Mouse (Mus musculus) midbrain, embryonic 11.5 days (tissue): Measurements from ENCODE around the gene Antxrl. TPM values are rescaled to one million over a fixed set of nuclear protein-coding genes. Genes with fewer than 3 reads are reported as not detected.

Experiments used
- ATAC-seq: fragments of 200-750 bp; cut with Nextera tagmentation; 2 replicates; pipeline ENCODE4 v1.8.0; 2017; ENCODE audit warnings: moderate TSS enrichment, moderate library complexity; ENCODE audit not compliant: low FRiP score
- DNase-seq: peaks from one replicate; pipeline ENCODE4 v3.0.0; 2015; ENCODE audit warnings: low spot score; ENCODE audit errors: missing footprints
- H3K27ac ChIP-seq: fragments of 300-500 bp; sonication (generic); 2 replicates; pipeline ENCODE4 v1.5.1; 2014; ENCODE audit warnings: low read depth, low read length
- H3K27me3 ChIP-seq: fragments of 300-500 bp; sonication (generic); 2 replicates; pipeline ENCODE4 v1.6.1; 2014; ENCODE audit warnings: mild to moderate bottlenecking, low read length, moderate library complexity, mixed read lengths; ENCODE audit not compliant: control insufficient read depth, insufficient read depth
- H3K36me3 ChIP-seq: fragments of 300-500 bp; sonication (generic); 2 replicates; pipeline ENCODE4 v1.6.1; 2014; ENCODE audit warnings: mild to moderate bottlenecking, low read length, moderate library complexity, mixed read lengths; ENCODE audit not compliant: control insufficient read depth, insufficient read depth
- H3K4me1 ChIP-seq: fragments of 300-500 bp; sonication (generic); 2 replicates; pipeline ENCODE4 v1.6.1; 2014; ENCODE audit warnings: low read length; ENCODE audit not compliant: control insufficient read depth, insufficient read depth
- H3K4me2 ChIP-seq: fragments of 300-500 bp; sonication (generic); 2 replicates; pipeline ENCODE4 v1.6.1; 2014; ENCODE audit warnings: mild to moderate bottlenecking, moderate library complexity
- H3K4me3 ChIP-seq: fragments of 300-500 bp; sonication (generic); 2 replicates; pipeline ENCODE4 v1.5.1; 2014; ENCODE audit warnings: low read depth, low read length
- H3K9ac ChIP-seq: fragments of 300-500 bp; sonication (generic); 2 replicates; pipeline ENCODE4 v1.6.1; 2014; ENCODE audit warnings: low read length
- H3K9me3 ChIP-seq: fragments of 300-500 bp; sonication (generic); 2 replicates; pipeline ENCODE4 v1.6.1; 2016; ENCODE audit warnings: low read length; ENCODE audit not compliant: control insufficient read depth
- WGBS: fragments of 180-500 bp; shearing (Covaris S2); extraction: QIAGEN DNeasy Blood & Tissue Kit; methylation state at CpG from one replicate; pipeline ENCODE4 v1.1.7; 2014; 5-methylcytosine and 5-hydroxymethylcytosine counted together
- polyA plus RNA-seq: library from polyadenylated mRNA; unstranded; fragments of >200 nt; fragmentation: Nextera tagmentation; extraction: Ambion mirVana; gene quantifications from 2 replicates; pipeline ENCODE4 v1.2.1, GENCODE M21; 2014

Gene Antxrl
- not detected in 2 replicates for polyA plus RNA-seq

DNA sequence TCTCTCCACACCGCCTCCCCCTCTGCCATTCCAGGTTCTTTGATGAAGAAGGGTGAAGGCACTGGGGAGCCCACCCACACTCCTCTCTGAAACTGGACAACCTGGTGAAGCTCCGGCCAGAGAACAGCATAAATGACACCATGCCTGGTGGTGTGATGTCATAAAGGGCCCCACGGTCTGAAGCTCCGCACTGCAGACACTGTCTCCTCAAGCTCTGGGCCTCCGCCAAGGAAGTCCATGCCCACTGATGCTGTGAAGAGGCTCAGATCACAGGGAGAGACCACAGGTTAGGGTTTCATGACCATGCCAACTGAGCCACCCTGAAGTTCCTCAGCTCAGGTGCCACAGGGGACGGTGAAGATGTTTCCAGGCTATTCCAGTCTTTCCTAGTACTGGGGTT lies at the start of gene Antxrl:
Gene Antxrl, plus strand, starts transcription at position 192 of the 400 bp plus-strand sequence.
- no peaks in the 10 kb centered on the region for H3K9me3 ChIP-seq
- no peak within 1 kb of the TSS for H3K27ac ChIP-seq
- 93% methylated on average over 6 of the region's 6 CpGs for WGBS
- no peaks in the 10 kb centered on the region for H3K36me3 ChIP-seq
- no peak for DNase-seq
- H3K4me3 ChIP-seq: no peak within 1 kb of the TSS
- no peak within 1 kb of the TSS for H3K9ac ChIP-seq
- ATAC-seq: no peak
- no peak within 1 kb of the TSS for H3K4me2 ChIP-seq
- no peaks in the 10 kb centered on the region for H3K4me1 ChIP-seq
- H3K27me3 ChIP-seq: no peaks in the 10 kb centered on the region

DNA sequence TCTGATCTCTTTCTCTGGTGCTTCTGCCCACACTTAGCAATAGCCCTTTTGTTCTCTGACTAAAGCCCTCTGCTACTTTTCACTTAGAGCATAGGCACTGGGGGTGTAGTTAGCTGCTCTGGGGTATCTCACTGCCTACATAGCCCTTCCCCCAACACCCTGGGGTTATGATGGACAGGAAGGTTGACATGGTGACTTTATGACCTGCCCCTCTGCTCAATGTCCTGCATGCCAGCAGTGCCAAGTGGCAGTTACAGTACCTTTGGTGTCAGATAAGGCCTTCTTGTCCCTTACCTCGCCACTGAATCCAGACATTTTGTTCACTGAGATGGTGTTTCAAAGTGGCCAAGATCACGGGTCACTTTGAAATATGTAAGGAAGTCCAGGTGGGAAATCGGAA lies 37.4 kb upstream of the Antxrl start, which contains the start of gene Gm30083:
Gene Gm30083, minus strand, starts transcription at position 120 of the 400 bp plus-strand sequence.
- DNase-seq: no peak
- Histone ChIP-seq H3K4me3 (no peak within 1 kb of the TSS), H3K4me2 (no peak within 1 kb of the TSS), H3K27ac (no peak within 1 kb of the TSS), H3K9ac (no peak within 1 kb of the TSS), H3K27me3 (no peaks in the 10 kb centered on the region), H3K4me1 (no peaks in the 10 kb centered on the region), H3K9me3 (no peaks in the 10 kb centered on the region), H3K36me3 (no peaks in the 10 kb centered on the region)
- 83% methylated on average over 3 of the region's 3 CpGs for WGBS
- no peak for ATAC-seq

DNA sequence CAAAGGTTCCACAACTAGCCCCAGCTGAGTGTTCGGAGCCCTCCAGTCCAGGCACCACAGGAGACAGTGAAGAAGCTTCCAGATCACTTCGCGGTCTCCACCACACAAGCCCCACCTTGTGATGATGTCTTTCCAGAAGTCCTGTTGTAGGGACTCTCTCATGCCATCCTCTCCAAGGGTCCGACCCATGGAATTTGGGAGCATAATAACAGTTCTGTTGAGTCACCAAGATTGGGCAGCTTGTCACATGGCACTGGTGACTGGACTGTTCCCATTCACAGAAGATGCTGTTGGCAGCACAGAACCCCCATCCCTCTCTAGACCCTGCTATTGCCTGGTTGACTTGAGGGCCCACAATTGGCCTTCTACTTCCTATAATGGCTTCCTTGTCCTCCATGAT lies 36.1 kb upstream of the Antxrl start, which contains the start of gene Gm5460:
Gene Gm5460, plus strand, starts transcription at position 378 of the 400 bp plus-strand sequence.
- DNase-seq: no peak
- H3K9ac ChIP-seq: no peak within 1 kb of the TSS
- H3K27me3 ChIP-seq: no peaks in the 10 kb centered on the region
- H3K4me1 ChIP-seq: no peaks in the 10 kb centered on the region
- no peak within 1 kb of the TSS for H3K4me2 ChIP-seq
- H3K9me3 ChIP-seq: no peaks in the 10 kb centered on the region
- no peak for ATAC-seq
- H3K27ac ChIP-seq: no peak within 1 kb of the TSS
- WGBS: 99% methylated on average over 4 of the region's 4 CpGs
- H3K36me3 ChIP-seq: no peaks in the 10 kb centered on the region
- no peak within 1 kb of the TSS for H3K4me3 ChIP-seq

DNA sequence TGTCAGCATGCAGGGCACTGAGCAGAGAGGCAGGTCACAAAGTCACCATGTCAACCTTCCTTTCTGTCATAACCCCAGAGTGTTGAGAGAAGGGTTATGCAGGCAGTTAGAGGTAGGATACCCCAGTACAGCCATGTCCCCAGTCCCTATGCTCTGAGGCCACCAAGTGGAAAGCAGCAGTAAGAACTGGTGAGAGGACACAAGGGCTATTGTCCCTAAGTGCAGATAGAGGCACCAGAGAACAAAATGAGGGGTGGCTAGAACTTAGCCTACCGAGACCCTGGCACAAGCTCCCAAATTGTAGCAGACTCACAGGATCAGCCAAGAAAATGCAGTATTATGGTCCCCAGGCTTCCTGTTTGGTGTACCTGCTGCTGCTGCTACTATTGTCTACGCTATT lies 35.6 kb upstream of the Antxrl start:
- no peaks in the 10 kb centered on the region for H3K4me1 ChIP-seq
- 79% methylated on average over 2 of the region's 2 CpGs for WGBS
- no peak for ATAC-seq
- no peak for DNase-seq
- H3K4me3 ChIP-seq: no peak overlapping the region
- H3K9me3 ChIP-seq: no peaks in the 10 kb centered on the region
- H3K9ac ChIP-seq: no peak overlapping the region
- no peak overlapping the region for H3K27ac ChIP-seq
- no peak overlapping the region for H3K4me2 ChIP-seq
- no peaks in the 10 kb centered on the region for H3K27me3 ChIP-seq
- H3K36me3 ChIP-seq: no peaks in the 10 kb centered on the region

DNA sequence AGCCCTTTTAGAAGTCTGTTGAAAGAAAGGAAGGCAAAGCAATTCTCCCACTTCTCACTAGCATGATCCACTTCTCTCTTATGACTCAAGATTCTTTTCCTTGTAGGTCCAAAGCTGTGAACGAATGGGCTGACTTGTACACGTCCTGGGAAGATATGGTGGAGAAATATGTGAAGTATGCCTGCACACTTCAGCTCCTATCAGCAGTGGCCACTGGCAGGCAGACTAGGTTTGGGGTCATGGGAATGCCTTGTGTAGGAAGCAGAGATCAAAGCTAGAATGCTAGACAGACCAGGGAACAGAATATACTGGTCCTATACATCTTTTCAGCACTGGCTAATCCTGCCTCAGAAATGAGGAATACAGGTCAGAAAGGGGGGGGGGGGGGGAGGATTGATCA lies 25.8 kb upstream of the Antxrl start:
- Histone ChIP-seq H3K27ac (no peak overlapping the region), H3K4me3 (no peak overlapping the region), H3K4me2 (no peak overlapping the region), H3K36me3 (no peaks in the 10 kb centered on the region), H3K4me1 (no peaks in the 10 kb centered on the region), H3K9ac (no peak overlapping the region), H3K9me3 (no peaks in the 10 kb centered on the region; the same call in 1 of the 2 replicates), H3K27me3 (no peaks in the 10 kb centered on the region)
- 86% methylated on average over 2 of the region's 2 CpGs for WGBS
- ATAC-seq (no peak), DNase-seq (no peak)

DNA sequence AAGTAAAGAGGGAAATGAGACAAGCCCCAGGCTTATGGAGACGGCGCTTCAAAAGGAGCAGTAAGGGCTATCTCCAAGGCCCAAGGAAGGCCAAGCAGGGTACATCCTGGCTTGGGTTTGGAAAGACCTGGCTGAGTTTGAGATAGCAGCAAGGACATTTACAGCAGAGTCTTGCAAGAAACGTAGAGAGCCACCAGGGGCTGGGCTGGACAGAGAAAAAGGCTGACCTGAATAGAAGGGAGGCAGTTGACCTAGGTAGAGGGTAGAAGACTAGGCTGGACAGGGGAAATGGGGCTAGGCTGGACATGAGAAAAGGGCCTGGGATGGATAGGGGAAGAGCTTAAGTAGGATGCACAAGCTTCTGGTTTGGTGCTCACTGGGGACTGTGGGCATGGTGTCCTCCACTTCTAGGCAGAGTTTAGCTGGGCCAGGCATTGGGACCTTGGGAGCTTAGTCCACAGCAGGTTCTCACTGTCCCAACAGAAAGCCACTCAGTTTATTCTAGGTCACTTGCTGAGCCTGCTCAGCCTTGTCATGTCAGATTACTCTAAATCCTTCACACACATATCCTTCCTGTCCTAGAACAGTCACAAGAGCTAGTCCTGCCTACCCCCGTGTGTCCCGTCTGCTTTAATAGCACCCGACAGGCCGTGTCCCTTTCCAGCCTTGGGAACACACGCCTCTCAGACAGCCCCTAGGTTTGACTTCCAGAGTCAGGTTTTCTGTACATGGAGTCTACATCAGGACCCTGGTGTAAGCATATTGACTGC lies 18.5 kb upstream of the Antxrl start:
- Histone ChIP-seq H3K4me3 (no peak overlapping the region), H3K4me2 (no peak overlapping the region), H3K4me1 (no peaks in the 10 kb centered on the region), H3K36me3 (no peaks in the 10 kb centered on the region), H3K9me3 (no peaks in the 10 kb centered on the region), H3K27me3 (no peaks in the 10 kb centered on the region), H3K9ac (no peak overlapping the region), H3K27ac (no peak overlapping the region)
- WGBS: 89% methylated on average over 8 of the region's 8 CpGs
- no peak for DNase-seq
- no peak for ATAC-seq

DNA sequence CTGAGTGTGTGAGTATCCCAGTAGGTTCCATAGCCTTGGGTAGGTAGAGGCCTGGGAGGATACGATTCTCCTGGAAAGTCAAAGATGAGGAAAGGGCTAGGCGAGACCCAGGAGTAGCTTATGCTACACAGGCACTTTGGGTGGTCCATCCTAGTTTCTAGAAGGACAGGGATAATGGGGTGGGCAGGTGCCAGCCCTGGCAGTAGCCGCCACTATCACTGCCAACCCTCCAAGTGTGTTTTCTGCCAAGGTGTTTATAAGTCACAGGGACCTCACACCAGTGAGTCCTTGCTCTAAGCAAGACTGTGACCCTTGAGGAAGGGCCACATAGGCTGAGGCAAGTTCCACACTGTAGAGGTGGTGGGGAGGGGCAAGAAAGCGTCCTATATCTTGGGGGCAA lies 11.3 kb upstream of the Antxrl start:
- Histone ChIP-seq H3K4me1 (no peaks in the 10 kb centered on the region), H3K36me3 (no peaks in the 10 kb centered on the region), H3K4me2 (no peak overlapping the region), H3K4me3 (no peak overlapping the region), H3K27ac (no peak overlapping the region), H3K9me3 (no peaks in the 10 kb centered on the region), H3K27me3 (no peaks in the 10 kb centered on the region), H3K9ac (no peak overlapping the region)
- DNase-seq (no peak), ATAC-seq (no peak)
- 81% methylated on average over 4 of the region's 4 CpGs for WGBS

DNA sequence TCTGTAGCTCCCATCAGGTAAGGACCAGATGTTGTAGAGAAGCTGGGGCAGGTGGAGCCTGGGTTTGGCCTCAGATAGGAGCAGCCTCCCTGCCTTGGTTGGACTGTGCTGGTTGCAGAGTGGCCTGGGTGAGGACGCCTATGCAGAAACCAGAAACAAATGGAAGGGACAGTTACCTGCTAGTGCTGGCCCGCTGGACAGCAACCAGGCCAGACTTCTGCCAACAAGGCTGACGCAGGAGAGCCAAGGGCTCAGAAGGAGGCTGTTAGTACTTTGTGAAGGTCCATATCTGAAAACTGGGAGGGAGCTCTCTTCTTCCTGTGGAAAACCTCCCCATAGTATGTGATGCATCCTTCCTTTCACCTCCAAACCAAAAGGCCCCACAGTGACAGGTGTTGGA lies 9.2 kb upstream of the Antxrl start:
- no peak for ATAC-seq
- WGBS: 63% methylated on average over 3 of the region's 3 CpGs

DNA sequence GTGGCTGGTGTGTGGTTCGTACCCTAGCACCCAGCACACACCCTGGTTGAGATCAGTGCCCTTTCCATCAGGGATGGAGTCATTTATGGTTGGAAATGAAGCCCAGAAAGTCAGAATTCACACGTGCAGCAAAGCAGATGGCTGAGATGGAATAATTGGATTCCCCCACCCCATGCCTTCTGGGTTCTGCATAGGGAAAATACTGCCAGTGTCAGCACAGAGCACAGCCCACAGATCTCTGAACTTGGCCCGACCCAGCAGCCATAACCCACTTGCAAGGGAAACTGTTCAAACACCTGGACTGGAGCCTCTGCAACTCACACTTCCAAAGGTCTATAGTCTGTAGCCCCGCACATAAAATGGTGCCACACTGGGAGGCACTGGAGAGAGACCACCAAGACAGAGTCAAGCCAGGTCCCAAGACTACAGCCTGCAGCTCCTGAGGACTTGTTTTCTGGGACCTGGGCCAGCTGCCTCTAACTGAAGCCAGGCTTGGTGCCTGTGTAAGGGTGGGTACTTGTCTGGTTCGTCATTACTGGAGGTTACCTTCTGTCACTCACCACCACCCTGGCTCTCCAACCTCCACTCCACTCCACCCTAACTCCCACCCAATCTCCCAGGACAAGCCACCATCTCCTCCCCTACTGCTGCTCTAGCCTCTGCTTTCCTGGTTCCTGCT lies 2.3 kb upstream of the Antxrl start:
- no peaks in the 10 kb centered on the region for H3K36me3 ChIP-seq
- H3K4me3 ChIP-seq: no peak overlapping the region
- no peak overlapping the region for H3K27ac ChIP-seq
- 82% methylated on average over 5 of the region's 5 CpGs for WGBS
- no peak overlapping the region for H3K4me2 ChIP-seq
- DNase-seq: no peak
- H3K4me1 ChIP-seq: no peaks in the 10 kb centered on the region
- ATAC-seq: no peak
- no peaks in the 10 kb centered on the region for H3K9me3 ChIP-seq
- H3K9ac ChIP-seq: no peak overlapping the region
- no peaks in the 10 kb centered on the region for H3K27me3 ChIP-seq

More for the DNA sequence above, 9.2 kb upstream of the Antxrl start:
- no peak overlapping the region for H3K27ac ChIP-seq
- no peaks in the 10 kb centered on the region for H3K27me3 ChIP-seq
- no peaks in the 10 kb centered on the region for H3K4me1 ChIP-seq
- no peak for DNase-seq
- H3K4me2 ChIP-seq: no peak overlapping the region
- H3K4me3 ChIP-seq: no peak overlapping the region
- no peak overlapping the region for H3K9ac ChIP-seq
- no peaks in the 10 kb centered on the region for H3K9me3 ChIP-seq
- H3K36me3 ChIP-seq: no peaks in the 10 kb centered on the region
